Mouse (Mus musculus) liver, adult 2 months (tissue): Measurements from ENCODE around the gene Nfatc4.

Source experiments
- CTCF ChIP-seq: fragments of 200-500 bp; IDR thresholded peaks from 2 replicates; pipeline ENCODE4 v1.5.1; 2011; ENCODE audit warnings: low read depth, low read length, control low read depth
- POLR2A ChIP-seq: fragments of 200-500 bp; IDR thresholded peaks from 2 replicates; pipeline ENCODE4 v1.6.1; 2011; ENCODE audit warnings: low read length, control low read depth; ENCODE audit not compliant: insufficient read depth; ENCODE audit errors: extremely low read depth

DNA sequence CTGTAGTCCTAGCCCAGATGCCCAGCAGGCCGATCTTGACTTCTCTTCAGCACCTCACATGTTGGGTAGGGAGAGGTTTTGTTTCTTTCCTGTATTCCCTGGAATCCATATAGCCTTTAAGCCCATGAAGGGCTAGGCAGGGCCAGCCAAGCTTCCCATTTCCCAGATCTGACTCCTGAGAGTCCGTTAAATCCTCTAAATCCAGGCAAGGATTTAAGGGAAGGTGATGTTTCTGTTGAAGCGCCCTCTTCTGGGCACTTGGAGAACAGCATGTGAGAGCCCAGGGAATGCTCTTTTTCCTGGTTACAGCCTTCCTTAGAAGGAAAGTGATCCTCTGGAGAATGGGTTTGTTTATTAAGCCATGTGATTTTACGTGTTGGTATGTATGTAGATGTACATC lies 44.0 kb downstream of the Nfatc4 start:
- TF ChIP-seq CTCF, result peak; percentile 58; the same call in 1 of the 2 replicates
- no peak for TF ChIP-seq POLR2A
